Mouse (Mus musculus) CH12.LX (cell line): ENCODE results near the gene Znrd1as.

Experiments
- CHD1 ChIP-seq: IDR thresholded peaks from 2 replicates; pipeline ENCODE4 v1.6.1; 2012; ENCODE audit warnings: low read depth, low read length, improper control_type of control experiment, inconsistent platforms
- CTCF ChIP-seq, 2 experiments: IDR thresholded peaks in 1 of 2; conservative IDR thresholded peaks in 1 of 2; 2 replicates each; pipeline ENCODE4 v1.5.1; 2011 to 2012; ENCODE audit warnings: low read depth in 2 of 2, low read length in 2 of 2, improper control_type of control experiment in 1 of 2, inconsistent platforms in 1 of 2, mild to moderate bottlenecking in 1 of 2, moderate library complexity in 1 of 2
- EP300 ChIP-seq: IDR thresholded peaks from 2 replicates; pipeline ENCODE4 v1.6.1; 2011; ENCODE audit warnings: low read length, improper control_type of control experiment
- HCFC1 ChIP-seq: IDR thresholded peaks from 2 replicates; pipeline ENCODE4 v1.6.1; 2012; ENCODE audit warnings: low read depth, mild to moderate bottlenecking, inconsistent platforms, low read length, improper control_type of control experiment
- MAFK ChIP-seq: IDR thresholded peaks from 2 replicates; pipeline ENCODE4 v1.6.1; 2011; ENCODE audit warnings: low read length, improper control_type of control experiment; ENCODE audit not compliant: insufficient replicate concordance
- MAX ChIP-seq: IDR thresholded peaks from 2 replicates; pipeline ENCODE4 v1.6.1; 2011; ENCODE audit warnings: low read length, improper control_type of control experiment
- NELFE ChIP-seq: IDR thresholded peaks from 2 replicates; pipeline ENCODE4 v1.6.1; 2011; ENCODE audit warnings: low read depth, low read length, improper control_type of control experiment
- POLR2A ChIP-seq: IDR thresholded peaks from 2 replicates; pipeline ENCODE4 v1.6.1; 2011; ENCODE audit warnings: low read depth, mild to moderate bottlenecking, improper control_type of control experiment, low read length
- TBP ChIP-seq: conservative IDR thresholded peaks from 2 replicates; pipeline ENCODE4 v1.6.1; 2011; ENCODE audit warnings: low read depth, low read length, improper control_type of control experiment
- UBTF ChIP-seq: IDR thresholded peaks from 2 replicates; pipeline ENCODE4 v1.6.1; 2012; ENCODE audit warnings: low read depth, mild to moderate bottlenecking, inconsistent platforms, low read length, improper control_type of control experiment, moderate library complexity
- USF1 ChIP-seq: IDR thresholded peaks from 2 replicates; pipeline ENCODE4 v1.6.1; 2014; ENCODE audit warnings: low read depth, mild to moderate bottlenecking, inconsistent platforms, low read length, improper control_type of control experiment
- ZC3H11A ChIP-seq: IDR thresholded peaks from 2 replicates; pipeline ENCODE4 v1.6.1; 2012; ENCODE audit warnings: low read depth, mild to moderate bottlenecking, inconsistent platforms, low read length, improper control_type of control experiment
- ZMIZ1 ChIP-seq: IDR thresholded peaks from 2 replicates; pipeline ENCODE4 v1.6.1; 2012; ENCODE audit warnings: low read depth, mild to moderate bottlenecking, inconsistent platforms, low read length, improper control_type of control experiment
- ZNF384 ChIP-seq: IDR thresholded peaks from 2 replicates; pipeline ENCODE4 v1.6.1; 2012; ENCODE audit warnings: low read depth, low read length, improper control_type of control experiment, inconsistent platforms

DNA sequence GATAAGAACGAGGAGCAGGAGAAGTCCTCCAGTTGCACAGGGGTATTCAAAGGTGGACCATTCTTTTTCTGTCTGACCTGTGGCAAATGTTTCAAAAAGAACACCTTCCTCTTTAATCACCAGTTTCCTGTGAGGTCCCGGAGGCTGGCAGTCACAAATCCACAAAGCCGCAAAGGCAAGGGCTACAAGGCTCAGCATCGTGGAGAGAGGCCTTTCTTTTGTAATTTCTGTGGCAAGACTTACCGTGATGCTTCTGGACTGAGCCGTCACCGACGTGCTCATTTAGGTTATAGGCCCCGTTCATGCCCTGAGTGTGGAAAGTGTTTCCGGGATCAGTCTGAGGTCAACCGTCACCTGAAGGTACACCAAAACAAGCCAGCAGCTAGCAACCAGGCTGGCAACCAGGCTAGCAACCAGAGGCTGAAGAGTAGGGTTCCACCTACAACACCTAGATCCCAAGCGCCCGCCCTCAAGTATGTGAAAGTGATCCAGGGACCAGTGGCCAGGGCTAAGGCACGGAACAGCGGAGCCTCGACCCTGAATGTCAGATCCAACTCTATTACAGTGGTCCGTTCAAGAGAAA is 51.2 kb downstream of the Znrd1as start:
- no peak for TF ChIP-seq CTCF (conservative IDR thresholded peaks at IDR 0.05 in 1 of 2, IDR thresholded peaks at IDR 0.05 in 1 of 2; ENCODE audit: low read depth in 2 of 2, low read length in 2 of 2)
- no peak for TF ChIP-seq MAFK
- TF ChIP-seq MAX = no peak
- TF ChIP-seq EP300 = no peak
- no peak for TF ChIP-seq CHD1
- no peak for TF ChIP-seq ZC3H11A
- no peak for TF ChIP-seq NELFE
- no peak for TF ChIP-seq POLR2A
- TF ChIP-seq UBTF = no peak
- TF ChIP-seq USF1 = no peak
- no peak for TF ChIP-seq HCFC1
- no peak for TF ChIP-seq ZMIZ1
- TF ChIP-seq TBP = no peak
- no peak for TF ChIP-seq ZNF384
